Mouse (Mus musculus) lung, adult 2 months (tissue): ENCODE data around the gene Mgea5.

Experiments
- CTCF ChIP-seq: fragments of 200-500 bp; IDR thresholded peaks from 2 replicates; pipeline ENCODE4 v1.5.1; 2011; ENCODE audit warnings: mild to moderate bottlenecking, low read length, control low read depth; ENCODE audit not compliant: insufficient read depth
- POLR2A ChIP-seq: fragments of 200-500 bp; IDR thresholded peaks from 2 replicates; pipeline ENCODE4 v1.6.1; 2011; ENCODE audit warnings: low read depth, mild to moderate bottlenecking, control low read depth, low read length, borderline replicate concordance; ENCODE audit errors: extremely low read depth

GRCm38 (mm10) chr19:45734762-45735161 lies 48.9 kb downstream of the Mgea5 start:
- no peak for TF ChIP-seq CTCF
- no peak for TF ChIP-seq POLR2A
